Comparison of ENCODE assay signal across 23 mouse cellular contexts in the genomic region with DNA sequence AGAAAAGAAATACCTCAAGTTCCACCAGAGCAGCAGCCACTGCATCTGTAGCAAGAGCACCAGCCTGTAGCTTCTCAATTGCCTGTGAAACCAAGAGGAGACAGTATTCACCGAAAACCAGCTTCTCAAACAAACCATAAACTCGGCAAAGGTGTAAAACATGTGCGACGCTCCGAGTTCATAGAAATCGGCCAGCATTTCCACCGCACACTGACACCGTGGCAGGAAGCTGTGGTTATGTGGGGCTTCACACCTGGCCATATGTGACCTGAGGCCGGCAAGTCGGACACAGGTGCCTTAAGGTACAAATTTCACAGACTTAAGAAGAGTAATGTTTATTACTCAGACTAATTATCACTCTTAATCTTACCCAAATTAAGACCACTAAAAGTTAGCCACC. TPM values are rescaled to one million over a fixed set of nuclear protein-coding genes. Genes with fewer than 3 reads are reported as not detected.
DNase-seq lines count a peak whose midpoint lies in the region; ATAC-seq and TF ChIP-seq lines count a peak whose summit lies in the region.
"Had no signal": no experiment of that assay in that cellular context is flagged by ENCODE, and none has a peak within 500 bp of the region (broad histone marks: within the 10 kb centered on the region; RNA-seq: fewer than 3 reads in every experiment).

No protein-coding gene starts in this region.

- TF ChIP-seq CTCF in spleen, adult 2 months (IDR thresholded peaks at IDR 0.05; ENCODE audit: extremely low read depth, insufficient read depth, insufficient read length, insufficient replicate concordance): no peak
- no peak for TF ChIP-seq CTCF in thymus, adult 2 months (IDR thresholded peaks at IDR 0.05; ENCODE audit: borderline replicate concordance, control insufficient read depth, extremely low read depth, insufficient read depth, low read length, poor library complexity)

- peak overlapping the region; percentile 39 for H3K4me3 ChIP-seq in spleen, adult 2 months (ENCODE audit: extremely low read depth, insufficient read depth, insufficient read length)
- peak overlapping the region; percentile 5 for H3K4me3 ChIP-seq in thymus, adult 2 months (ENCODE audit: control insufficient read depth, insufficient read depth, low read length)
- H3K4me3 ChIP-seq: embryonic facial prominence, embryonic 10.5 days; heart, embryonic 15.5 days; hindbrain, embryonic 10.5 days; kidney, embryonic 15.5 days; midbrain, embryonic 10.5 days; stomach, embryonic 15.5 days had no signal

- ATAC-seq in inflammation-experienced regulatory T-cells, adult 6 months: peak; percentile 20
- ATAC-seq: hindbrain, embryonic 16.5 days; intestine, postnatal 0 days; liver, postnatal 0 days; lung, postnatal 0 days had no signal

- peaks cover 3% of the 10 kb centered on the region; the same call in 1 of the 2 replicates for H3K36me3 ChIP-seq in spleen, adult 2 months (ENCODE audit: control insufficient read depth, insufficient read depth, low read length)
- no peaks in the 10 kb centered on the region for H3K36me3 ChIP-seq in thymus, adult 2 months (ENCODE audit: control insufficient read depth, insufficient read depth, low read length)
- H3K36me3 ChIP-seq: stomach, embryonic 15.5 days had no signal

- TF ChIP-seq POLR2A in spleen, adult 2 months (IDR thresholded peaks at IDR 0.05; ENCODE audit: low read depth, low read length): no peak
- no peak for TF ChIP-seq POLR2A in thymus, adult 2 months (IDR thresholded peaks at IDR 0.05; ENCODE audit: control insufficient read depth, extremely low read depth, insufficient read depth, low read length, poor library complexity)

- H3K27me3 ChIP-seq in spleen, adult 2 months (ENCODE audit: control insufficient read depth, insufficient read depth, low read length): no peaks in the 10 kb centered on the region
- H3K27me3 ChIP-seq in thymus, adult 2 months (ENCODE audit: control insufficient read depth, insufficient read depth, low read length): no peaks in the 10 kb centered on the region
- H3K27me3 ChIP-seq: heart, embryonic 15.5 days; kidney, embryonic 15.5 days; stomach, embryonic 15.5 days had no signal

- H3K27ac ChIP-seq in spleen, adult 2 months (ENCODE audit: insufficient read depth, low read length): peak overlapping the region; percentile 73
- H3K27ac ChIP-seq in thymus, adult 2 months (ENCODE audit: control insufficient read depth, insufficient read depth, low read length): peak overlapping the region; percentile 88
- H3K27ac ChIP-seq: embryonic facial prominence, embryonic 10.5 days; heart, embryonic 15.5 days; hindbrain, embryonic 10.5 days; kidney, embryonic 15.5 days; macrophage; midbrain, embryonic 10.5 days; stomach, embryonic 15.5 days had no signal

- DNase-seq in spleen, adult 2 months (ENCODE audit: low read depth in 1 of 2, low spot score in 2 of 2): no peak
- no peak for DNase-seq in spleen, postnatal 4 days (ENCODE audit: low spot score in 2 of 2)
- DNase-seq in thymus, adult 2 months: peak; percentile 56
- DNase-seq in thymus, postnatal 4 days: peak; percentile 67
- no peak for DNase-seq in c-Kit-positive CD71-positive TER-119-positive erythroid progenitor cells, embryonic 14.5 days (ENCODE audit: low spot score)
- DNase-seq in gastrocnemius, postnatal 10 days: no peak
- DNase-seq in frontal cortex, postnatal 25 days (ENCODE audit: low spot score in 2 of 2): no peak
- DNase-seq: adrenal gland, postnatal 36 days; cerebellum, adult 11-12 months; cerebellum, postnatal 10 days; kidney, postnatal 4 days; liver, postnatal 0 days had no signal

- WGBS in spleen, adult 2 months: 62% methylated on average over 10 of the region's 10 CpGs
- 3% methylated on average over 10 of the region's 10 CpGs for WGBS in thymus, adult 2 months

- H3K4me1 ChIP-seq in spleen, adult 2 months (ENCODE audit: control insufficient read depth, insufficient read depth, insufficient read length): 0 out of 2 replicates have a peak, but pooled peaks cover 3% of the 10 kb centered on the region
- peaks cover 11% of the 10 kb centered on the region for H3K4me1 ChIP-seq in thymus, adult 2 months (replicated peaks; ENCODE audit: control insufficient read depth, insufficient read depth, low read length)
- H3K4me1 ChIP-seq: embryonic facial prominence, embryonic 10.5 days; heart, embryonic 15.5 days; hindbrain, embryonic 10.5 days; kidney, embryonic 15.5 days; midbrain, embryonic 10.5 days; stomach, embryonic 15.5 days had no signal

RNA-seq across cellular contexts. Expression of gene Tasp1, which starts 24.5 kb away (rescaled TPM):
- 2.1 TPM in 2 replicates for polyA plus RNA-seq in spleen, adult 2 months (2012; rRNA removed)
- polyA plus RNA-seq in inflammation-experienced regulatory T-cells, adult 6 months (2017; shearing (Covaris generic)): 100 to 1,000 TPM in 2 of 3 experiments, 10 to 100 TPM in 1; 59.4 to 132 (median 114) TPM
- polyA plus RNA-seq in thymus, adult 2 months (2012; rRNA removed): 6.5 and 7.1 TPM in 2 replicates
- 1 to 10 TPM; 5.6 to 5.7 TPM for total RNA-seq in gastrocnemius, postnatal 10 days (2021)

Comparison
In these comparisons a context has a peak if more than half of its experiments do, and no peak if none do; other contexts are left out.
1. DNase-seq: peak in thymus, adult 2 months (single experiment) and thymus, postnatal 4 days (single experiment); none in spleen, adult 2 months (0 of 2), spleen, postnatal 4 days (0 of 2), c-Kit-positive CD71-positive TER-119-positive erythroid progenitor cells, embryonic 14.5 days (single experiment), gastrocnemius, postnatal 10 days (single experiment) and frontal cortex, postnatal 25 days (0 of 2).